Mouse (Mus musculus) midbrain, embryonic 14.5 days (tissue): Measurements from ENCODE around the gene BC049352. TPM values are rescaled to one million over a fixed set of nuclear protein-coding genes. Genes with fewer than 3 reads are reported as not detected.

ENCODE experiments used
- ATAC-seq: fragments of 200-750 bp; cut with Nextera tagmentation; 2 replicates; pipeline ENCODE4 v1.8.0; 2017; ENCODE audit warnings: moderate number of reproducible peaks, moderate library complexity; ENCODE audit not compliant: low FRiP score, low TSS enrichment
- DNase-seq: peaks from one replicate; pipeline ENCODE4 v3.0.0-alpha.2; 2015
- H3K27ac ChIP-seq: fragments of 300-500 bp; sonication (generic); replicated peaks from 2 replicates; pipeline ENCODE4 v1.5.1; 2014; ENCODE audit warnings: mild to moderate bottlenecking, low read depth, low read length, moderate library complexity
- H3K27me3 ChIP-seq: fragments of 300-500 bp; sonication (generic); 2 replicates; pipeline ENCODE4 v1.6.1; 2014; ENCODE audit warnings: low read length, control low read depth, mixed read lengths; ENCODE audit not compliant: control insufficient read depth, insufficient read depth
- H3K36me3 ChIP-seq: fragments of 300-500 bp; sonication (generic); 2 replicates; pipeline ENCODE4 v1.6.1; 2014; ENCODE audit warnings: low read length, control low read depth; ENCODE audit not compliant: control insufficient read depth, insufficient read depth
- H3K4me1 ChIP-seq: fragments of 300-500 bp; sonication (generic); 2 replicates; pipeline ENCODE4 v1.6.1; 2014; ENCODE audit warnings: mild to moderate bottlenecking, antibody characterized with exemption, low read length, control low read depth; ENCODE audit not compliant: control insufficient read depth, insufficient read depth
- H3K4me2 ChIP-seq: fragments of 300-500 bp; sonication (generic); 2 replicates; pipeline ENCODE4 v1.6.1; 2014; ENCODE audit warnings: mild to moderate bottlenecking, low read length, moderate library complexity
- H3K4me3 ChIP-seq: fragments of 300-500 bp; sonication (generic); replicated peaks from 2 replicates; pipeline ENCODE4 v1.5.1; 2014; ENCODE audit warnings: low read depth, low read length
- H3K9ac ChIP-seq: fragments of 300-500 bp; sonication (generic); replicated peaks from 2 replicates; pipeline ENCODE4 v1.6.1; 2014; ENCODE audit warnings: mild to moderate bottlenecking, low read length, moderate library complexity
- H3K9me3 ChIP-seq: fragments of 300-500 bp; sonication (generic); 2 replicates; pipeline ENCODE4 v1.6.1; 2016; ENCODE audit warnings: low read length, control low read depth, mixed read lengths; ENCODE audit not compliant: control insufficient read depth
- WGBS: fragments of 180-500 bp; shearing (Covaris S2); extraction: QIAGEN DNeasy Blood & Tissue Kit; methylation state at CpG from one replicate; pipeline ENCODE4 v1.1.7; 2014; 5-methylcytosine and 5-hydroxymethylcytosine counted together
- microRNA-seq: library from miRNA; unstranded; fragments of <30 nt; microRNA quantifications from one replicate; pipeline ENCODE4, GENCODE M21; 2016
- polyA plus RNA-seq: library from polyadenylated mRNA; unstranded; fragments of >200 nt; fragmentation: Nextera tagmentation; extraction: Ambion mirVana; gene quantifications from 2 replicates; pipeline ENCODE4 v1.2.1, GENCODE M21; 2014

Gene BC049352
- polyA plus RNA-seq, 1 experiment from 2014 or later, result not detected

- WGBS, result 73% methylated on average over 3 of the region's 3 CpGs
- Histone ChIP-seq H3K27me3 (no peaks in the 10 kb centered on the region), H3K4me1 (no peaks in the 10 kb centered on the region), H3K9ac (no peak overlapping the region), H3K27ac (no peak overlapping the region), H3K36me3 (no peaks in the 10 kb centered on the region), H3K9me3 (no peaks in the 10 kb centered on the region), H3K4me3 (no peak overlapping the region), H3K4me2 (no peak overlapping the region)
- ATAC-seq (no peak), DNase-seq (no peak)
Measured at GRCm38 (mm10) chr9:45280891-45281290, 99.1 kb downstream of the BC049352 start.

GRCm38 (mm10) chr9:45282466-45282865 is 100.7 kb downstream of the BC049352 start:
- H3K4me3 ChIP-seq, result no peak overlapping the region
- DNase-seq (no peak), ATAC-seq (no peak)
- no peaks in the 10 kb centered on the region for H3K36me3 ChIP-seq
- no peaks in the 10 kb centered on the region for H3K9me3 ChIP-seq
- no peak overlapping the region for H3K27ac ChIP-seq
- H3K9ac ChIP-seq, result no peak overlapping the region
- no peaks in the 10 kb centered on the region for H3K4me1 ChIP-seq
- WGBS, result 91% methylated on average over 5 of the region's 5 CpGs
- H3K4me2 ChIP-seq, result no peak overlapping the region
- no peaks in the 10 kb centered on the region for H3K27me3 ChIP-seq

- Histone ChIP-seq H3K27me3 (no peaks in the 10 kb centered on the region), H3K9me3 (no peaks in the 10 kb centered on the region), H3K9ac (no peak overlapping the region), H3K4me2 (no peak overlapping the region), H3K36me3 (no peaks in the 10 kb centered on the region), H3K4me3 (no peak overlapping the region), H3K4me1 (no peaks in the 10 kb centered on the region), H3K27ac (no peak overlapping the region)
- DNase-seq (no peak), ATAC-seq (no peak)
- 83% methylated on average over 11 of the region's 11 CpGs for WGBS
Measured at GRCm38 (mm10) chr9:45291481-45292168, 109.8 kb downstream of the BC049352 start.

GRCm38 (mm10) chr9:45294210-45295011 is 112.6 kb downstream of the BC049352 start:
- Histone ChIP-seq H3K9me3 (no peaks in the 10 kb centered on the region), H3K27me3 (no peaks in the 10 kb centered on the region), H3K9ac (no peak overlapping the region), H3K36me3 (no peaks in the 10 kb centered on the region), H3K4me3 (no peak overlapping the region), H3K27ac (no peak overlapping the region), H3K4me2 (no peak overlapping the region), H3K4me1 (no peaks in the 10 kb centered on the region)
- no peak for DNase-seq
- no peak for ATAC-seq
- 43% methylated on average over 10 of the region's 10 CpGs for WGBS

GRCm38 (mm10) chr9:45299231-45300006 is 117.6 kb downstream of the BC049352 start:
- no peak overlapping the region for H3K4me2 ChIP-seq
- no peaks in the 10 kb centered on the region for H3K27me3 ChIP-seq
- peak; percentile 44 for DNase-seq
- peaks cover 6% of the 10 kb centered on the region; the same call in 1 of the 2 replicates for H3K4me1 ChIP-seq
- H3K9ac ChIP-seq, result no peak overlapping the region
- no peak for ATAC-seq
- H3K36me3 ChIP-seq, result no peaks in the 10 kb centered on the region
- 82% methylated on average over 11 of the region's 11 CpGs for WGBS
- no peaks in the 10 kb centered on the region for H3K9me3 ChIP-seq
- no peak overlapping the region for H3K27ac ChIP-seq
- no peak overlapping the region for H3K4me3 ChIP-seq

Small RNAs within 50 kb of the gene (microRNA-seq; reads per million reads assigned to microRNA genes)
- gene Mir7086, result not detected

Other genes with a start within 250 kb of the BC049352 start
- gene Ube4a, start 216.4 kb upstream of the BC049352 start, polyA plus RNA-seq, result 53.0 and 59.0 TPM in 2 replicates
- gene Cd3g, start 201.6 kb upstream of the BC049352 start, polyA plus RNA-seq, result not detected in 2 replicates
- gene Cd3d, start 200.2 kb upstream of the BC049352 start, polyA plus RNA-seq, result not detected in 2 replicates
- not detected in 2 replicates for gene Cd3e, start 172.4 kb upstream of the BC049352 start, polyA plus RNA-seq
- 0.20 TPM in 1 of 2 replicates, not detected in the other for gene Mpzl2, start 142.2 kb upstream of the BC049352 start, polyA plus RNA-seq
- 0.80 and 1.0 TPM in 2 replicates for gene Mpzl3, start 126.8 kb upstream of the BC049352 start, polyA plus RNA-seq
- gene Jaml, start 102.8 kb upstream of the BC049352 start, polyA plus RNA-seq, result 0.12 and 0.24 TPM in 2 replicates
- gene Scn2b, start 64.2 kb upstream of the BC049352 start, polyA plus RNA-seq, result 6.6 and 8.1 TPM in 2 replicates
- gene Scn4b, start 43.6 kb upstream of the BC049352 start, polyA plus RNA-seq, result 0.05 TPM in 1 of 2 replicates, not detected in the other
- not detected in 2 replicates for gene Tmprss4, start 22.1 kb downstream of the BC049352 start, polyA plus RNA-seq
- gene Il10ra, start 87.1 kb downstream of the BC049352 start, polyA plus RNA-seq, result 0.34 and 0.67 TPM in 2 replicates
- gene Tmprss13, start 137.1 kb downstream of the BC049352 start, polyA plus RNA-seq, result 0.07 TPM in 1 of 2 replicates, not detected in the other
- 348 and 508 TPM in 2 replicates for gene Fxyd6, start 188.2 kb downstream of the BC049352 start, polyA plus RNA-seq
- 8.0 and 14.1 TPM in 2 replicates for gene Fxyd2, start 217.7 kb downstream of the BC049352 start, polyA plus RNA-seq
- gene Dscaml1, start 244.6 kb downstream of the BC049352 start, polyA plus RNA-seq, result 12.4 and 14.8 TPM in 2 replicates